Mouse (Mus musculus): Measurements from ENCODE around the gene Pakap.
A peak's percentile ranks its signal among the peaks of the same experiment; 100 is the strongest.

Pakap gene

DNA sequence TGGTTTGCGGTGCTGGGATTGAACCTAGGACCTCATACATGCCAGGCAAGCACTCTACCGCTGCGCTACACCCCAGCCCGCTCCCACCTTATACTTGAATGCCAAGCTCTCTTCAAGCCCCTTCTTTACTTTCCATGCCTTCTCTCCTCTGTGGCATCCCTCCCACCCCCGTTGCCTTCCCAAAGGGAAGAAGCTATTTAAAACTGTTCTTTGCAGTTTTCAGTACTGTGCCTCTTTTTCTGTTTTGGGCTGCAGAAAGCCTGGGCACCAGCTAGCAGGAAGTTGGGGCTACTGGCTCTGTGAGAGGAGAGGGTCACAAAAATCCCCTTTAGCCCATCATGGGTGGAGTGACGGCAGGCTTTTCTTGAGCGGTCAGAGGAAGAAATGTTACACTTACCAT is 65.1 kb downstream of the Pakap start:
- DNase-seq, result no peak

DNA sequence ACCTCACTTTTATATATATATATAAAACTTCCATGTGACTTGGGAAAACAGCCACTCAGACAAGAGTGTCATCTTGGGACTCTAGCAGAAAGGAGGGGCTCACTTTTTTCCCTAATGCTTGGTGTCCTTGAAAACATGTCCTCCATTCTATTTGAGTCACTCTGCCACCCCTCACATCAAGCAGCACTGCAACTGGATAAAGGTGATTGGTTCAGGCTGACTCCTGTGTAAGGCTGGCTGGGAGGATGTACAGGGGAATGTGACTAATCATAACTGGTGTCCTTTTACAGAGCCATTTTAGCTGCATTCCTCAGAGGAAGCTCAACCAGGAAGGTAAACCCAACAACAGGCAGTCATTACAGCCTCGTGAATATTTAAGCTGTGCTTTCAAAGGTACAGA is 67.0 kb downstream of the Pakap start:
- DNase-seq, result no peak

DNA sequence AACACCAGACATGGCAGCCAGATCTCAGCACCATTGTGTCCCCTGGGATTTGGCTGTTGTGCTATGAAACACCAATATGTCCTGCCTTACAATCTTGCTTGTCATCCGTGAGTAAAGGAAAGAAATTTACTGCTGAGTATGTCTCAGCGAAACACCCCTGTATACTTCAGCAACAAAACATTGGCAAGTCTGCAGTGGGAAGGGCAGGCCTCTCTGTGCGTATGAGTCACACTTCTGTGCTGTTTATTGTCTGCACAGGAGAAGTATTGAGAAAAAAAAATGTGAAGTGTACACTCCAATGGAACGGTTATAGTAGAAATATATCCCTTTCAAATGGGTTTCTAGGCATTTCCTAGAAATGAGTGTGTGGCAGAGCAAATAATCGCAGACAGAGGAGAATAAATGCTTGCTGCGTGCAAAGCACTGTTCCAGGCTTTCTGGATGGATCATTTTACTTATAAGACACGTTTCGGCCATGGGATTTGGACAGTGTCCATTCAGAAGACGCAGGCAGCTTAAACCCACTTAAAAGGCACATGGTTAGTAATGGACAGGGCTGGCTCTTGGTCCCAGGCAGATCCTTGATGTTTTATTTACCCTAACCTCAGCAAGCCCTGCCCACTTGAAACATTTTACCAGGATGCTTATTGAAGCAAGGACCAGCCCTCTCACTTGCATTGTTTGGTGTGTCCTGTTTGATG is 69.0 kb downstream of the Pakap start:
- DNase-seq, result no peak

DNA sequence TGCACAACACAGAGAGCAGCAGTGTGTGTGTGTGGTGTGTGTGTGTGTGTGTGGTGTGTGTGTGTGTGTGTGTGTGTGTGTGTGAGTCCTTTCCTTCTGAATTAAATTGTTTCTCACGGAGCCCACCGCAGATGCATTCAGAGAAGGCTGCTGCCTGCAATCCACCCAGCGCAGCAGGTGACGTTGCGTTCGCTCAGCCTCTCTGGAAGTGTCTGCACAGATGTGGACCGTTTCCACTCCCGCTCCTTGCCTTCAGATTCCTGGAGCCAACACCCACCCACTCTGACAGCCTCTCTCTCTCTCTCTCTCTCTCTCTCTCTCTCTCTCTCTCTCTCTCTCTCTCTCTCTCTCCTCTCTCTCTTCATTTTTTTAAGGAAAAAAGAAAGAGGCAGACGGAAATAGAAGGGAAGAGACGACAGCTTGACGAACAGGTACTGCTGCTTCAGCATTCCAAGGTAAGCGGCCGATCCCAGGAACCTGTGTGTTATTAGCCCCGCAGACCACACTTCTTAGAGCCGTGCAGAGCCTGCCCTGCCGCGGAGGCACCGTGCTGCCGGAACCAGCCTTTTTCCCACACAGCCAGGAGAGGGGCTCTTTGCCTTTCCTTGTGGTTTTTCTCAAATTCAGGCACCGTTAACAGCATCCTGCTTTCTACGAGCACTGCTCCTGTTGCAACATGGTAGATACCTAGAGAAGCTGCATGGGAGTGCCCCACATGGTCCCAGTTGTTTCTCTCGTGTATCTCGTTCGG is 69.8 kb downstream of the Pakap start:
- DNase-seq, result peak; percentile 44

DNA sequence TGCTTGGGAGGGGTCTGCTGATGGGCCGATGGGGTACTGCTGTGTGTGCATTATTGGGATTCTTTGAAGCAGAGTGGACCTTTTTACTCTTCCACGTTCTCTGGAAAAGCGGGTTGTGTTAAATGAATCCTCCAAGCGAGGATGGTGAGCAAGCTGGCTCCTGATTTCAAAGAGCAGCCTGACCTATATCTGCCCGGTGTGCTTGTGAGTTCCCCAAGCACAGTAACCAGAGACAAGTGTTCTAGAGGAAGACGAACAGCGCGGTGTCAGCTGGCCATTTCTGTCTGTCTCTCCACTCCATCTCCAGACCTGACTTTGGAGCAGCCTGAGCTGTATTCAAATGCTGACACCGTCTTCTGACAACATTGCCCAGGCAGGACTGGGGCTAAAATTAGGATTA is 71.0 kb downstream of the Pakap start:
- DNase-seq, result no peak

DNA sequence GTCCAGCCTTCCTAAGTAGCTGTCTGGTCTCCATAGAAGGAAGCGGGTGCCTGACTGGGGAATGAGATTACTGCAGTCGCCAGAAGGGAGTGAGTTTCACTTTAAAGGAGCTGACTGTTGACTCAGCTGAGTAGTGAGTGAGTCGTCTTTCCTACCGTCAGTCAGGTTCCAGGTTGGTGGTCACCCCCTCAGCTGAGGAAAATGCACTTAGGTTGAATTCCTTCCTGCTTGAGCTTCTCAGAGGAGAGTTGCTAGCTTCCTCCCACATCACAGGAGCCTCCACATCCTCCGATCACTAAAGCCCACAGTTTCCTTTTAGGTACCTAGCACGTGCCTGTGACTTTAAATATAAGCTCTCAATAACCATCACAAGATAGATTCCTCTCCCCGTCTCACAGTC is 72.2 kb downstream of the Pakap start:
- no peak for DNase-seq

DNA sequence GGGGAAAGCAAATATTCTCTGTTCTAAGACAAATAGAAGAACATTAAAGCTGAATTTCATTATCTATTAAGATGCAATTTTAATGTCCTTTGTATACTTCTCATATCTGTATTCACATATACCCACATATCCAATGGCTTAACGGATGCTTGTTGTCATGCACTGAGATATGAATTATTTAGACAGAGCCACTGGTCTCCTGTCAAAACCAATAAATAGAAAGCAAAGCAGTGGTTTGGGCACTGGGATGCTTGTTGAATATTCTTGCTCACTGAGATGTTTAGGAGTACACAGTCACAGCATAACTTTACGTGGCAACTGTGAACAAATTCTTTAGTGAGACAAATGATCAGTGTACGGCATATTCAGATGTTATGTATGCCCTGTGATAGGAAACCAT is 73.0 kb downstream of the Pakap start:
- DNase-seq, result no peak

DNA sequence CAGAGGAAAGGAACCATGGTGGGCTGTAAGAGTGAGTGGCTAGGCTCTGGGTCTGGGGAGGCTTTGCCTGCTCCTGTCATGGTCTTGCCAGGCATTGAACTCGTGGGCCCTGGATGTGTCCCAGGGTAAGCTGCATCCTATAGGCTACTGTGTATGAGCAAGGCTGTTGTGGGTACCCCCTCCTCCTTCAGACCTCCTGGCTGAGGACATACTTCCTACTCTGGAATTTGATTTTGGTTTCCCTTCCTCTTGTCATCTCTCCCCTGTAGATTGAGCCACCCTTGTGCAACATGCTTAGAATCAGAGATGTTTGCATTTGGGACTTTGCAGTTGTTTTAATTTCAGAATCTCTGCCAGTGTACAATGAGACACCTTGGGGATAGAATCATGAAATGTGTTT is 83.0 kb downstream of the Pakap start:
- no peak for DNase-seq

DNA sequence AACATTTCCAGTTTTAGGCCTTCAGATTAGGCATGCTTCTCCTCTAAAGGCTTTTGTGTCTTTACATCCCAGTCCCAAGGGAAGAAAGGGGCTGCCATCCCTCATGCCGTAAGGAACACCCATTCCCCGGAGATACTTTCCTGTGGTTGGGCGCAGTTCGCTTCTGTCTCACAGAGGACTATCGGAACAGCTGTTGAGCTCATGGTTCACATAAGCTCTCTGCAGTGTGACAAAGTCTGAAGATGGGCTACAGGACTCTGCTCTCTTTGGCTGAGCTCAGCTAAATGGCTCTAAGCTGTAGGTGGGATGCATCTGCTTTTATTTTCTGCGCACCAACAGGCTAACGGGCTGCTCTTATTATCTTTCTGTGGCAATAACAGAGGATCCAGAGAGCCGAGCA is 83.6 kb downstream of the Pakap start:
- DNase-seq, result no peak

DNA sequence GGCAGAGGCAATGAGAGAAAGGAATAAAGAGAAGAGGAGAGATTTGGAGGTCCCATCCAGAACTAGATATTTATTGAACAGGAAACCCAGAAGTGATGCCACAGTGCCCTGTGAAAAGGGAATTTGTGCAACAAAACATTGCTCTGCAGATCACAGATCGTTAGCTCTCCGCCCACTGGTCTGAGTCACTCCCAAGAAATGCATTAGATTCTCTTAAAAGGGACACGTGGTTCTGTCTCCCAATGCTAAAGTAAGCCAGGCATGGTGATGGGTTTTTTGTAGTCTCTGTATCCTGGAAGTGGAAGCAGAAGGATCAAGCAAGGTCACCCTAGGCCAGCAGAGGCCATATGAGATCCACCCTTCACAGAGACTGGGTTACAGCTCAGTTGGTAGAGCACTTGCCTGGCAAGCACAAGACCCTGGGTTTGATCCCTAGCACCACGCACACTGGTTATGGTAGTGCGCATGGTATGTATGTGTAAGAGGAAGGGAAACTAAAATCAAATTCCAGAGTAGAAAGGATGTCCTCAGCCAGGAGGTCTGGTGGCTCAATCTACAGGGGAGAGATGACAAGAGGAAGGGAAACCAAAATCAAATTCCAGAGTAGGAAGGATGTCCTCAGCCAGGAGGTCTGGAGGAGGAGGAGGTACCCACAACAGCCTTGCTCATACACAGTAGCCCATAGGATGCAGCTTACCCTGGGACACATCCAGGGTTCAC is 84.4 kb downstream of the Pakap start:
- DNase-seq, result no peak

DNA sequence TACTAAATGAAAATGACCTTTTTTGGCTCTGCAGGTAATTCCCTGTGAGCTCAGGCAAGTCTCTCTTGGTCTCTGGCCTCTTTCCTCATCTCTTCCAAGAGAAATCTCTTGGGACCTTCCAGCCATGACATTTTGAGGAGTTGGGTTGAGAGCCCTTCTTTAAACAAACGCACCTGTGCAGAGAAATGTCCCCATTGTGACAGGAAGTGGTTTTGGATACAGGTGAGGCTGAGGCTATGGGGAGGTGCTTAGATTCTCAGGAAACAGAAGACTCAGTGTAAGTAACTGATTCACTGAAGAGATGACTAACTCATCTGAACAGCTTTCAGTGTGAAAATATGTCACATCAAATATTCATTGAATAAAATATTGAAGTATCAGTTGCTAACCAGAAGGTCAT is 88.0 kb downstream of the Pakap start:
- no peak for DNase-seq

DNA sequence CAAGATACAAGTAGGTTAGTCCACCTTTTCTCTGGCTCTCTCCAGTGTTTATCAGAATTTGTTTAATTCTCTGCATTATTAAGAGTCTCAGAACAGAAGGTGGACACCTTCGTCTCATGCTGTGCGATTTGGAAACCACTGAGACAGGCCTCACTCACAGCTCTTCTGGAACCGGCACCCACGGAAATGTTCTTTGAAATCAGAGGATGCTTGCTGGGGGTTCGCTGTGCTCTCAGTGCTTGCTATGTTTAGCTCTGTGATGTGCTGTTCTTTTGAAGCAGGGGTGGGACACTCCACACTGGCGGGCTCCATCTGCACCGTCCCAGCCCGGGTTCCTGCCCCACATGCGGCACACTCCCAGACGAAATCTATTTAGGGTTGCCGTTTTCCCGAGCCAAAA is 88.4 kb downstream of the Pakap start:
- no peak for DNase-seq

DNA sequence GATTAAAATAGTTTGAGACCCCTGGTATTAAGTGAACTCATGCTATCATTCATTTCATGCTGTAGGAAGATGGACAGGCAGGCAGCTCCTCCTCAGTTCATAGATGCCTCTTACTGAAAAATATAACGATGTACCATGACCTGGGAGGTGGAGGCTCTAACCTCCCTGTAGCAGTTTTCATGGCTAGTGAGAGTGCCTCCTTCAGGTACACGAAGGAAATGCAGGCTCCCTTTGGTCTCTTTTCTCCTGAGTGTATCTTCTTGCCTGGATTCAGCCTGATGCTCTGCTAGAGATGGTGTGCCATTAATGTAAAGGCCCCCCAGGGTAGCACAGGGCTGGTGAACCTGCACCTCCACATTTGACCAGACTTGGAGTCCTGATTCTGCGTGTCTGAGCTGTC is 88.9 kb downstream of the Pakap start:
- no peak for DNase-seq

DNA sequence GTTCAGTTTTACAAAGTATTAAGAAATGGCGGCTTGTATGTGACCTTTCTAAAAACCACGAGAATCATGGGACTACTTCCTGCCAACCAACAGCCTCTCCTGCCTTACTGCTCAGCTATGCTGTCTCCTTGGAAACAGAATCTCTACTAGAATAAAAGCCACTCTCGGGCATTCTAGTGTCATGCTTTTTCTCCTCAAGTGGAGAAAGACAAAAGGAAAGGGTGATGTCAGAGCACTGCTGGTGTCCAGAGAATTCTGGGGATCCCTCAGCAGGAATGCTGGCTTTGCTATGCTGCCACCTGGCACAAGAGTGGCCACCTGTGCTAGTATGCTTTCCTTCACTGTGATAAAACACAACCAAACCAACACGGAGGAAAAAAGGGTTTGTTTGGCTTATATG is 92.5 kb downstream of the Pakap start:
- peak; percentile 51 for DNase-seq

DNA sequence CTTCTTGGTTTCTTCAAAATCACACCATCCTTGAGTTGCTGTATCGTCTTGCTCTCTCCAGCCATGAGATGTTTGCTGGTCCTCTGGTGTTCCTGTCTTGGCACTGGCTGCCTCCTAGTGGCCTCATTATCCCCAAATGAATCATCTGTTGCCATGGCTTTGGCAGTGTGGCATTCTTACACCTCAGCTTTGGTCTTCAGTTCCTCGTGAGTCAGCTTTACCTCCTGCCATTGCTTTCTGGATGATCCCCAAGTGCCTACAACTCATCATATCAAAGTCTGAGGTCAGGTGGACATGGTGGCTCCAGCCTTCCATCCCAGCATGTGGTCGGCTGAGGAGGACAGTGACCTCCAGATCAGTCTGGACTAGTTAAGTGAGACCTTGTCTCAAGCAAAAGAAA is 98.1 kb downstream of the Pakap start:
- no peak for DNase-seq

DNA sequence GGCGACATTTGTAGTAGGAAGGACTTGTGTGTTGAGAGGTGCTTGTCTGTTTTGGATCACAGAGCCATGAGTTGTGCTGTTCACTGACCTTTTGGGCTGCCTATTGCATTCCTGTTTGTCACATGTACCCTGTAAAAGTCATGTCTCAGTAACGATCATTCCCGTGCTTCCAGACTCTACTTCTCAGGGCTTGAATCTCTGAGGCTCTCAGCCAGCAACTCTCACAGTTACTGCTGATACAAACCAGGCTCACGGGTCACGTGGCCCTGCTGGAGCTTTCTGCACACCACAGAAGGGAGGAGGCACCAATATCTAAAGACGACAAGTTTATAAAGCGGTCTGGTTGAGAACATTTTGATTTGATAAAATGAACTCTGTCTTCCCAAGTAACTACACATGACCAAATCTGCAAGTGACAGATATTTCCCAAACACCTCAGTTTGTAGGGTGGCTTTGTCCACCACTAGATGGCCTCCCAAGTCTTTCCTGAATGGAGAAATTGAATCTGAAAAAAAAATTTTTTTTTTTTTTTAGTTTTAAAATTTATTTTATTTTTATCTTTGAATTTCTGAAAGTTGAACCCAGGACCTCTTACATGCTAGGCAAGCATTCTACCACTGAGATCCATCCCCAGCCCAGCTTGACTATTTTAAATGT is 103.0 kb downstream of the Pakap start:
- peak; percentile 41 for DNase-seq

DNA sequence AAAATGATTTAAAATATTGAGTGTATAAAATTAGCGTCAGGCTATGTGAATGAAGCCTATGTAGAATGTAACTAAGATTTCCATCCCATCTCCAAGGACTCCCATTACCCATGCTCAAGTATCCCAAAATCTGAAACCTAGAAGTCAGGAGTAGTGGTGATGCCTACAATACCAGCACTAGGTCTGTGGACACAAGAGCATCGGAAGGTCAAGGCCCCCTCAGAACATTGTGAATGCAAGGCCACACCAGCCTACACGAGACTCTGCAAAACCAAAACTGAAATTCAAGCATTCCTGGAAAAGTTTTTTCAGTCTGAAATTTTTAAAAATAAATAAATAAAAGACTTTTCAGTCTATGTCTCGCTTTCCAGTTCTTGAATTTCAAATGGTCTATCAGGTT is 104.6 kb downstream of the Pakap start:
- no peak for DNase-seq

DNA sequence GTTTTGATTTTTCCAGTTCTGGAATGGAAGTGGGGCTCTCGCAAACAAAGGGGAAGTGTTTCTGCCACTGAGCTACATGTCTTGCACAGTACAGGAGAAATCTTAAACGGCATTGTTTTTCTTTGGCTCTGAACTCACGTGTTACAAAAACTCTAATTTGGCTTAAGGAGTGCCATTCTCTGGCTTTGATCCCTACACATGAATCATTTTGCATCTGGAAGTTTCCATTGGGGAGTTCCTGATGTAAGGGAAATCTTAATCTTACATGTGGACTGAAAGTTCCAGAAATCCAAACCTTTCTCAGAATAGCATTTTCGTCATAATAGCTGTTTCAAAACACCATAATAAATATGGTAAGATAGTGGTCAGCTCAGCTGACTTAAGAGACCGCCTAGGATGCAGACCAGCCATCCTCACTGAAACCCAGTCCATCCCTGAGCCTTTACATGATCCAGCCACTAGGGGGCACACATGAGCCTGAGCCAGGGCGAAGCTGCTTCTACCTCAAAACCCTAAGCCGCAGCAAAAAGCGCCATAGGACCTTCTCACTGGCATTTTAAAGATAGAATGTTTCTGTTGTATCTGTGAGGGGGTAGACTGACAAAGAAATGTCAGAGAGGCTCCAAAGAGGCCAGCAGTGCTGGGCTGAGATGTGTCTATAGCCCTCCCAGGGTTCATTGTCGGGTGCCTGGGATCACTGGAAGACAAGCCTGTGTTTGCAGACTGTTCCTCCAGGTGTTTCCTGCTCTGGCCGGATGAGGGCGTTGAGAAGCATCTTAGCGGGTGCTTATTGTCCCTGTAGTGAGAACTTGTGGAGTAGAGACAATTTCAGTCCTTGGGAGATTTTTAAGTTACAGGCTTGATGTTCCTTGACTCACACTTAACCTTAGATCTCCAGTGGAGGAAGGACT is 105.3 kb downstream of the Pakap start:
- peak; percentile 88 for DNase-seq

DNA sequence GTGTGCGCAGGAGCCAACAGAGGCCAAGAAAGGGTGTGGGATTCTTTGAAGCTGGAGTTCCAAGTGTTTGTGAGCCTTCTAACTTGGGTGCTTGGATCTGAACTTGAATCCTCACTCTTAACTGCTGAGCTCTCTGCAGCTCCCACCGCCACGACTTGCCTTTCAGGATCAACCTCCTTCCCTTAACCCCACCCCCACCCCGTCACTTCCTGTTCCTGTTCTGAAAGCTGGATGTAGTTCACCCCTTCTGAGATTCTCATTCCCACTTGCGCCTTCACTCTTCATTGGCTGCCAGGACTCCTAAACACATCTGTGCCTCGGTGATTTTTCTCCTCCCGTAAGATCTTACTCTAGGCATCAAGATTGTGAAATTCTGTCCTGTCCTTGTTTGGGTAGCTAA is 106.4 kb downstream of the Pakap start:
- DNase-seq, result no peak

DNA sequence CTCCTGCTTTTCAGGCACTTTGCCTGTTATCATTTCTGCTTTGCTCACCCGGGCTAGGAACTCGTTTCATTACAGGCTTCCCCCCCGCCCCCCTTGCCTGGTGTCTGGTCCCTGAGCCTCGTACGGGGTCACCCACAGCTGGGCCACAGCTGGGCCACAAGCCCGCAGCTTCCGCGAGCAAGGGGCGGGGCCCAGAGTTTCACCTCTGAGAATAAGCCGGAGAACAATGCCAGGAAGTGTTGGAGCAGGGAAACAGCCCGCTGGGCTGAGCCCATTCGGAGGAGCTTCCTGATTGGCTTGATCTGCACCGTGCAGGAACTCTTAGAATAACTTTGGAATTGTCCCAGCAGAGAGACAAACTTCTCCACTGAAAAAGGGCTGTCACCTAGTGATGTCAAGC is 107.4 kb downstream of the Pakap start:
- DNase-seq, result peak; percentile 81

DNA sequence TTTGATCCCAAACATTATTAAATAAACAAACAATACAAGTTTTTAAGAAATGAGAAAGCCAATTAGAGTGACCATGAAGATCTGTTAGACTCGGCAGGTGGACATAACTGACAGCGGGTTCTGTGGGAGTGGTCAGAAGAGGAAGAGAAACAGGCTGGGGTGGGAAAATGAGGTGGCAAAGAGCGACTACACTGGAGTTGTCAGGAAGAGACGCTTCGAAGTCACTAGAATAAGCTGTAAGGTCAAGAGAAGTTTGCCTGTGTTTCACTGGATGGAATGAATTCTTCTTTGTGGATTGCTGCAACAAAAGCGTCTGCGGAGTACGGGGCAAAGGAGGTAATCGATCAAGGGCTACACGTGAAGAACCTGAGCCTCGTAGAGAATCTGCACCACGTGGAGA is 109.9 kb downstream of the Pakap start:
- no peak for DNase-seq

DNA sequence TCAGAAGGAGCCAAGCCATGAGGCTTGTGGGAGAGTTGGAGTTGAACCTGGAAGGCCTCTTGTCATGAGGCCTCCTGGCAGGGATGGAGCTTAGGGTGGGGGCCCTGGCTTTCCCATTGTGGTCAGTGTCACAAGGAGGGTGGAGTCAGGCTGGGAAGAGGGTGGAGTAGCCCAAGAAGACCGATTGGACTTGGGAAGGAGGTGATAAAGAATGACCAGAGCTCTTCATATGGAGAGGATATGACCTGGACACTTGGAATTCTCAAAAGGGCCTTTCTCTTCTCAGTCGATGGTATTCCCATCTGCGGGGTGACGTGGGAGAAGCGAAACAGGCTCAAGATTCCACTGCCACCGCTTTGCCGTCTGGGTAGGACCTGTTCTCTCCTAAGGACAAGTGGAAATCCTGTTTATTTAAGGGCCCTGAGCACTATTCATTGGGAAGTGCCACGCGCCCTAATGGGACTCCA is 111.0 kb downstream of the Pakap start:
- DNase-seq, result no peak
